Mouse (Mus musculus) cerebellum, adult 9-10 months (tissue): Measurements from ENCODE around the gene Dll3.

Experiments used
- DNase-seq: peaks from one replicate; pipeline ENCODE4 v3.0.0; 2022

The Dll3 gene

GRCm38 (mm10) chr7:28306216-28306615 is 4.2 kb upstream of the Dll3 start:
- DNase-seq: no peak

- DNase-seq: no peak
Observed at GRCm38 (mm10) chr7:28305641-28306040, 3.6 kb upstream of the Dll3 start.

GRCm38 (mm10) chr7:28298837-28299625 is 3.0 kb downstream of the Dll3 start:
- DNase-seq: peak; percentile 74

- DNase-seq: no peak
Observed at GRCm38 (mm10) chr7:28294481-28294880, 7.6 kb downstream of the Dll3 start.

GRCm38 (mm10) chr7:28290638-28291590 is 11.1 kb downstream of the Dll3 start, which contains the start of gene Selenov:
TSS of gene Selenov (minus strand) at chr7:28291186.
- DNase-seq: peak; percentile 5

- DNase-seq: peak; percentile 2
Observed at GRCm38 (mm10) chr7:28290165-28290564, 11.9 kb downstream of the Dll3 start.

- DNase-seq: no peak
Observed at GRCm38 (mm10) chr7:28280630-28281029, 21.4 kb downstream of the Dll3 start.

GRCm38 (mm10) chr7:28278279-28278652 is 23.8 kb downstream of the Dll3 start:
- no peak for DNase-seq

GRCm38 (mm10) chr7:28277615-28278278 is 24.3 kb downstream of the Dll3 start, which contains the start of gene Eid2b:
TSS of gene Eid2b (plus strand) at chr7:28277739.
- DNase-seq: peak; percentile 96

- DNase-seq: no peak
Observed at GRCm38 (mm10) chr7:28277237-28277614, 24.8 kb downstream of the Dll3 start.

- DNase-seq: no peak
Observed at GRCm38 (mm10) chr7:28271761-28272160, 30.3 kb downstream of the Dll3 start.

- no peak for DNase-seq
Observed at GRCm38 (mm10) chr7:28269355-28269754, 32.7 kb downstream of the Dll3 start.

- no peak for DNase-seq
Observed at GRCm38 (mm10) chr7:28268576-28268975, 33.5 kb downstream of the Dll3 start.

- peak; percentile 58 for DNase-seq
Observed at GRCm38 (mm10) chr7:28268042-28268531, 34.0 kb downstream of the Dll3 start.

GRCm38 (mm10) chr7:28267129-28268041 is 34.7 kb downstream of the Dll3 start, which contains the start of gene Eid2:
TSS of gene Eid2 (plus strand) at chr7:28267881.
- DNase-seq: peak; percentile 91

- no peak for DNase-seq
Observed at GRCm38 (mm10) chr7:28265391-28265790, 36.6 kb downstream of the Dll3 start.

GRCm38 (mm10) chr7:28263786-28264185 is 38.3 kb downstream of the Dll3 start:
- DNase-seq: no peak

GRCm38 (mm10) chr7:28262861-28263260 is 39.2 kb downstream of the Dll3 start:
- no peak for DNase-seq

- no peak for DNase-seq
Observed at GRCm38 (mm10) chr7:28255476-28255875, 46.6 kb downstream of the Dll3 start.

- DNase-seq: no peak
Observed at GRCm38 (mm10) chr7:28254591-28254990, 47.4 kb downstream of the Dll3 start.

- no peak for DNase-seq
Observed at GRCm38 (mm10) chr7:28251976-28252375, 50.1 kb downstream of the Dll3 start.

- DNase-seq: no peak
Observed at GRCm38 (mm10) chr7:28248957-28249356, 53.1 kb downstream of the Dll3 start.
